Mouse (Mus musculus): ENCODE measurements around the gene Mttp.

GRCm38 (mm10) chr3:138139663-138140062, 5.1 kb downstream of the Mttp start:
- TF ChIP-seq POLR2A (IDR thresholded peaks at IDR 0.05; ENCODE audit: control insufficient read depth, extremely low read depth, insufficient read depth, low read length, poor library complexity) (no peak), CTCF (IDR thresholded peaks at IDR 0.05; ENCODE audit: borderline replicate concordance, control insufficient read depth, extremely low read depth, insufficient read depth, low read length, poor library complexity) (no peak)
